9 mouse cellular contexts compared by ENCODE assay signal in genomic region chr1:90999911-91000601, GRCm38 (mm10). TPM values are rescaled to one million over a fixed set of nuclear protein-coding genes. Genes with fewer than 3 reads are reported as not detected.
A peak's percentile ranks its signal among the peaks of the same experiment; 100 is the strongest.
DNase-seq lines count a peak whose midpoint lies in the region; ATAC-seq lines count a peak whose summit lies in the region.
"Had no signal": no experiment of that assay in that cellular context is flagged by ENCODE, and none has a peak within 500 bp of the region (broad histone marks: within the 10 kb centered on the region; RNA-seq: fewer than 3 reads in every experiment).

No protein-coding gene starts in this region.

- no peak for ATAC-seq in embryonic facial prominence, embryonic 15.5 days (ENCODE audit: insufficient number of reproducible peaks, low FRiP score, low TSS enrichment, low read depth)
- no peak for ATAC-seq in hindbrain, embryonic 12.5 days (ENCODE audit: low FRiP score)
- no peak for ATAC-seq in midbrain, embryonic 14.5 days (ENCODE audit: low FRiP score, low TSS enrichment)

- H3K36me3 ChIP-seq in embryonic facial prominence, embryonic 15.5 days, result no peaks in the 10 kb centered on the region
- no peaks in the 10 kb centered on the region for H3K36me3 ChIP-seq in hindbrain, embryonic 12.5 days
- no peaks in the 10 kb centered on the region for H3K36me3 ChIP-seq in midbrain, embryonic 14.5 days (ENCODE audit: control insufficient read depth, insufficient read depth, low read length)

- H3K4me2 ChIP-seq in embryonic facial prominence, embryonic 15.5 days (replicated peaks), result peak overlapping the region; percentile 93
- H3K4me2 ChIP-seq in hindbrain, embryonic 12.5 days (replicated peaks), result peak overlapping the region; percentile 97
- peak overlapping the region; percentile 98 for H3K4me2 ChIP-seq in midbrain, embryonic 14.5 days (ENCODE audit: low read length)

- intact Hi-C loops in heart, postnatal 14 days (cut with DNase I), result no loop called here

- peak; percentile 45 to 53 for DNase-seq in heart, adult 18-20 months
- no peak for DNase-seq in heart, postnatal 14 days
- no peak for DNase-seq in midbrain, embryonic 14.5 days
- no peak for DNase-seq in T-cell, adult 2 months (ENCODE audit: low spot score)
- DNase-seq in adrenal gland, postnatal 14 days, result no peak
- DNase-seq in adipocyte (ENCODE audit: low spot score), result no peak

- H3K9me3 ChIP-seq in embryonic facial prominence, embryonic 15.5 days (replicated peaks), result no peaks in the 10 kb centered on the region
- no peaks in the 10 kb centered on the region for H3K9me3 ChIP-seq in hindbrain, embryonic 12.5 days (replicated peaks)
- no peaks in the 10 kb centered on the region for H3K9me3 ChIP-seq in midbrain, embryonic 14.5 days (ENCODE audit: control insufficient read depth, low read length)

- H3K27ac ChIP-seq in embryonic facial prominence, embryonic 15.5 days (replicated peaks), result no peak overlapping the region
- 0 out of 2 replicates have a peak overlapping the region, but pooled peaks have one; percentile 40 for H3K27ac ChIP-seq in hindbrain, embryonic 12.5 days
- no peak overlapping the region for H3K27ac ChIP-seq in midbrain, embryonic 14.5 days (replicated peaks; ENCODE audit: low read depth, low read length)

- no peak overlapping the region for H3K9ac ChIP-seq in embryonic facial prominence, embryonic 15.5 days
- peak overlapping the region; percentile 1; the same call in 1 of the 2 replicates for H3K9ac ChIP-seq in hindbrain, embryonic 12.5 days
- H3K9ac ChIP-seq in midbrain, embryonic 14.5 days (replicated peaks; ENCODE audit: low read length), result no peak overlapping the region; the same call in 1 of the 2 replicates

- H3K27me3 ChIP-seq in embryonic facial prominence, embryonic 15.5 days, result no peaks in the 10 kb centered on the region
- no peaks in the 10 kb centered on the region for H3K27me3 ChIP-seq in hindbrain, embryonic 12.5 days
- no peaks in the 10 kb centered on the region for H3K27me3 ChIP-seq in midbrain, embryonic 14.5 days (ENCODE audit: control insufficient read depth, insufficient read depth, low read length)

- peak overlapping the region; percentile 75 for H3K4me3 ChIP-seq in embryonic facial prominence, embryonic 15.5 days (replicated peaks)
- H3K4me3 ChIP-seq in hindbrain, embryonic 12.5 days, result peak overlapping the region; percentile 66; the same call in 1 of the 2 replicates
- H3K4me3 ChIP-seq in midbrain, embryonic 14.5 days (replicated peaks; ENCODE audit: low read depth, low read length), result peak overlapping the region; percentile 70

- WGBS in embryonic facial prominence, embryonic 15.5 days, result 70% methylated on average over 10 of the region's 10 CpGs
- 77% methylated on average over 10 of the region's 10 CpGs for WGBS in hindbrain, embryonic 12.5 days
- WGBS in midbrain, embryonic 14.5 days, result 76% methylated on average over 10 of the region's 10 CpGs

- H3K4me1 ChIP-seq in embryonic facial prominence, embryonic 15.5 days, result peaks cover 33% of the 10 kb centered on the region
- H3K4me1 ChIP-seq in hindbrain, embryonic 12.5 days, result peaks cover 23% of the 10 kb centered on the region
- peaks cover 22% of the 10 kb centered on the region for H3K4me1 ChIP-seq in midbrain, embryonic 14.5 days (ENCODE audit: control insufficient read depth, insufficient read depth, low read length)

RNA-seq across cellular contexts. Expression of gene Lrrfip1, which starts 1.5 kb away (rescaled TPM):
- 10 to 100 TPM; 62.9 to 67.0 TPM for total RNA-seq in heart, adult 18-20 months (2021)
- 100 to 1,000 TPM; 101 to 109 TPM for total RNA-seq in heart, postnatal 14 days (2021)
- 55.0 and 56.8 TPM in 2 replicates for polyA plus RNA-seq in embryonic facial prominence, embryonic 15.5 days (2015; fragmentation: Nextera tagmentation; extraction: Ambion mirVana)
- polyA plus RNA-seq in hindbrain, embryonic 12.5 days (2016; fragmentation: Nextera tagmentation; extraction: Ambion mirVana), result 26.0 and 32.0 TPM in 2 replicates
- 30.1 and 32.1 TPM in 2 replicates for polyA plus RNA-seq in midbrain, embryonic 14.5 days (2014; fragmentation: Nextera tagmentation; extraction: Ambion mirVana)
- total RNA-seq in adrenal gland, postnatal 14 days (2021), result 49.4 and 61.1 TPM in 2 replicates

RNA-seq across cellular contexts. Expression of gene Rab17, which starts 30.6 kb away (rescaled TPM):
- total RNA-seq in heart, adult 18-20 months (2021), result 1 to 10 TPM; 2.4 to 2.9 TPM
- total RNA-seq in heart, postnatal 14 days (2021), result 1 to 10 TPM; 2.5 to 3.1 TPM
- polyA plus RNA-seq in embryonic facial prominence, embryonic 15.5 days (2015; fragmentation: Nextera tagmentation; extraction: Ambion mirVana), result 2.4 and 3.1 TPM in 2 replicates
- polyA plus RNA-seq in hindbrain, embryonic 12.5 days (2016; fragmentation: Nextera tagmentation; extraction: Ambion mirVana), result 0.64 and 0.71 TPM in 2 replicates
- polyA plus RNA-seq in midbrain, embryonic 14.5 days (2014; fragmentation: Nextera tagmentation; extraction: Ambion mirVana), result 0.30 TPM in 1 of 2 replicates, not detected in the other
- 0.64 and 2.7 TPM in 2 replicates for total RNA-seq in adrenal gland, postnatal 14 days (2021)
- total RNA-seq: gastrocnemius, postnatal 36 days had no signal

RNA-seq across cellular contexts. Expression of gene Prlh, which starts 47.1 kb away (rescaled TPM):
- not detected for total RNA-seq in heart, adult 18-20 months (2021)
- not detected for total RNA-seq in heart, postnatal 14 days (2021)
- not detected in 2 replicates for polyA plus RNA-seq in embryonic facial prominence, embryonic 15.5 days (2015; fragmentation: Nextera tagmentation; extraction: Ambion mirVana)
- not detected in 2 replicates for polyA plus RNA-seq in hindbrain, embryonic 12.5 days (2016; fragmentation: Nextera tagmentation; extraction: Ambion mirVana)
- polyA plus RNA-seq in midbrain, embryonic 14.5 days (2014; fragmentation: Nextera tagmentation; extraction: Ambion mirVana), result not detected in 2 replicates
- not detected in 2 replicates for total RNA-seq in adrenal gland, postnatal 14 days (2021)
- total RNA-seq: gastrocnemius, postnatal 36 days had no signal

Comparison
In these comparisons a context has a peak if more than half of its experiments do, and no peak if none do; other contexts are left out.
1. DNase-seq: peak in heart, adult 18-20 months (2 of 2); none in heart, postnatal 14 days (0 of 2), midbrain, embryonic 14.5 days (single experiment), T-cell, adult 2 months (single experiment), adrenal gland, postnatal 14 days (single experiment) and adipocyte (single experiment).
2. Peak in every context shown above with its lines, with median percentiles within 50 percentile points of each other: H3K4me2 ChIP-seq and H3K4me3 ChIP-seq.